Mouse (Mus musculus) kidney, postnatal 0 days (tissue): Measurements from ENCODE around the gene Treml2. TPM values are rescaled to one million over a fixed set of nuclear protein-coding genes. Genes with fewer than 3 reads are reported as not detected.

Experiments used
- ATAC-seq: fragments of 200-750 bp; cut with Nextera tagmentation; replicated peaks from 2 replicates; pipeline ENCODE4 v1.8.0; 2017; ENCODE audit warnings: low read depth, moderate number of reproducible peaks, moderate TSS enrichment, moderate library complexity; ENCODE audit not compliant: low FRiP score
- DNase-seq: peaks from one replicate; pipeline ENCODE4 v3.0.0-alpha.2; 2016; ENCODE audit warnings: low spot score
- H3K27ac ChIP-seq: fragments of 300-500 bp; sonication (generic); 2 replicates; pipeline ENCODE4 v1.5.1; 2014; ENCODE audit warnings: mild to moderate bottlenecking
- H3K27me3 ChIP-seq: fragments of 300-500 bp; sonication (generic); 2 replicates; pipeline ENCODE4 v1.6.1; 2014; ENCODE audit warnings: low read length, mixed read lengths; ENCODE audit not compliant: insufficient read depth
- H3K36me3 ChIP-seq: fragments of 300-500 bp; sonication (generic); 2 replicates; pipeline ENCODE4 v1.6.1; 2014; ENCODE audit warnings: low read length, mixed read lengths; ENCODE audit not compliant: insufficient read depth
- H3K4me1 ChIP-seq: fragments of 300-500 bp; sonication (generic); replicated peaks from 2 replicates; pipeline ENCODE4 v1.6.1; 2014; ENCODE audit warnings: antibody characterized with exemption, low read length, mixed read lengths; ENCODE audit not compliant: insufficient read depth
- H3K4me2 ChIP-seq: fragments of 300-500 bp; sonication (generic); 2 replicates; pipeline ENCODE4 v1.6.1; 2014; ENCODE audit warnings: mild to moderate bottlenecking, low read length, moderate library complexity, mixed read lengths
- H3K4me3 ChIP-seq: fragments of 300-500 bp; sonication (generic); replicated peaks from 2 replicates; pipeline ENCODE4 v1.5.1; 2014; ENCODE audit warnings: low read depth, low read length
- H3K9ac ChIP-seq: fragments of 300-500 bp; sonication (generic); 2 replicates; pipeline ENCODE4 v1.6.1; 2014; ENCODE audit warnings: low read depth, low read length
- H3K9me3 ChIP-seq: fragments of 300-500 bp; sonication (generic); replicated peaks from 2 replicates; pipeline ENCODE4 v1.6.1; 2016; ENCODE audit warnings: low read length, inconsistent platforms, mixed read lengths
- CTCF ChIP-seq: IDR thresholded peaks from 2 replicates; pipeline ENCODE4 v1.5.1; 2016; ENCODE audit warnings: antibody characterized with exemption, low read depth, mild to moderate bottlenecking, moderate library complexity
- WGBS: fragments of 180-500 bp; shearing (Covaris S2); extraction: QIAGEN DNeasy Blood & Tissue Kit; methylation state at CpG from one replicate; pipeline ENCODE4 v1.1.7; 2014; 5-methylcytosine and 5-hydroxymethylcytosine counted together
- polyA plus RNA-seq: library from polyadenylated mRNA; unstranded; fragments of >200 nt; fragmentation: Nextera tagmentation; extraction: Ambion mirVana; gene quantifications from 2 replicates; pipeline ENCODE4 v1.2.1, GENCODE M21; 2015

Treml2 gene
- polyA plus RNA-seq: 0.11 TPM in 1 of 2 replicates, not detected in the other

DNA sequence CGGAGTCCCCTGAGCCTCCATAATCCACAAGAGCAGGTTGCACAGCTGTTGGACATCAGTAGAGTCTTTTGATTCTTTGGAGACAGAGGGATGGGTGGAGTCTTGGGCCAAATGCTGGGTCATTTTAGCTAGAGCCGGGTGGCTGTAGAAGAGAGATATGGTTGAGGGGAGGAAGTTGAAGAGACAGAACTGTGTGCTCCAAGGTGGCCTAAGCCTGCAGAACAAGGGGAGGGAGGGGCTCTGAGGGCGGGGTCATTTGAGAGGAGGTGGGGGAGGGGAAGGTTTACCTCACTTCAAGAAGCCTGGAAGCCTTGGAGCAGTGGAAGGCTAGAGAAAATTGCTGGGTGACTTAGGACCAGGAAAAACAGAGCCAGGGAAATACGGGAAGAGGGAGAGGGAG is at the start of gene Treml2:
Gene Treml2 (plus strand): TSS at position 296 of the 400 bp plus-strand sequence.
- H3K4me1 ChIP-seq: no peaks in the 10 kb centered on the region
- WGBS: 22% methylated on average over 3 of the region's 4 CpGs
- H3K9me3 ChIP-seq: no peaks in the 10 kb centered on the region
- no peaks in the 10 kb centered on the region for H3K36me3 ChIP-seq
- H3K27me3 ChIP-seq: no peaks in the 10 kb centered on the region
- DNase-seq (no peak), ATAC-seq (no peak)
- H3K27ac ChIP-seq: no peak within 1 kb of the TSS
- no peak within 1 kb of the TSS for H3K4me2 ChIP-seq
- no peak within 1 kb of the TSS for H3K4me3 ChIP-seq
- H3K9ac ChIP-seq: no peak within 1 kb of the TSS
- no peak for TF ChIP-seq CTCF

DNA sequence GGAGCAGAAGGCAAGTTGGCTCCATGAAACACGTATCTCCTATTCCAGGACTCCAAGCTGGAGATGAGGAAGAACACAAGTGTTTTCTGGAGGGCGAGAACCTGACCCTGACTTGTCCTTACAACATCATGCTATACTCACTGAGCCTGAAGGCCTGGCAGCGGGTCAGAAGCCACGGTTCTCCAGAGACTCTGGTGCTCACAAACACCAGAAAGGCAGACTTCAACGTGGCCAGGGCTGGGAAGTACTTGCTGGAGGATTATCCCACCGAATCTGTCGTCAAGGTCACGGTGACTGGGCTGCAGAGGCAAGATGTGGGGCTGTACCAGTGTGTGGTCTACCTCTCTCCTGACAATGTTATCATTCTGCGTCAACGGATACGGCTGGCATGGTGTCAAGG is 49.8 kb upstream of the Treml2 start:
- Histone ChIP-seq H3K27ac (no peak overlapping the region), H3K27me3 (no peaks in the 10 kb centered on the region), H3K4me1 (no peaks in the 10 kb centered on the region), H3K4me3 (no peak overlapping the region), H3K4me2 (no peak overlapping the region), H3K9me3 (no peaks in the 10 kb centered on the region), H3K36me3 (no peaks in the 10 kb centered on the region), H3K9ac (no peak overlapping the region)
- DNase-seq: no peak
- 86% methylated on average over 11 of the region's 11 CpGs for WGBS
- TF ChIP-seq CTCF: no peak
- ATAC-seq: no peak

DNA sequence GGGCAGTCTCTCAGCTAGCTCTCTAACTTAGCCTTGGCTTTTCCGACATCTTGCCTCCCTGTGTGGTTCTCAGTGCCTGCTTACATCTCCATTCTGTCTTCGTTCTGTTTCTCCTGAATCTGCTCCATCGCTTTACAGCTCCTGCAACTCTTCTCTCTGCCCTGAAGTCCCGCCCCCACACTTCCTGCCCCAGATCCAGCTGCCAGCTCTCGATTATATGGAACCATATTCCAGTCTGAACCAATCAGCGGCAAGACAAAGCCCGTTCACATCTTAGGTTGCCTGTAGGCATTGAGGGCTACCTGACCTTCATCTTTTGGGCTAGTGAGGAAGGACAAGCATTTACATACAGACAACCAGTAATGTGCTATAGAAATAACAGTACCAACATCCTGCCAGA is 48.7 kb upstream of the Treml2 start:
- no peaks in the 10 kb centered on the region for H3K9me3 ChIP-seq
- no peaks in the 10 kb centered on the region for H3K36me3 ChIP-seq
- ATAC-seq: no peak
- DNase-seq: no peak
- no peak overlapping the region for H3K4me3 ChIP-seq
- H3K27ac ChIP-seq: no peak overlapping the region
- no peaks in the 10 kb centered on the region for H3K4me1 ChIP-seq
- WGBS: 86% methylated on average over 7 of the region's 7 CpGs
- no peak overlapping the region for H3K4me2 ChIP-seq
- no peak for TF ChIP-seq CTCF
- no peak overlapping the region for H3K9ac ChIP-seq
- H3K27me3 ChIP-seq: no peaks in the 10 kb centered on the region

DNA sequence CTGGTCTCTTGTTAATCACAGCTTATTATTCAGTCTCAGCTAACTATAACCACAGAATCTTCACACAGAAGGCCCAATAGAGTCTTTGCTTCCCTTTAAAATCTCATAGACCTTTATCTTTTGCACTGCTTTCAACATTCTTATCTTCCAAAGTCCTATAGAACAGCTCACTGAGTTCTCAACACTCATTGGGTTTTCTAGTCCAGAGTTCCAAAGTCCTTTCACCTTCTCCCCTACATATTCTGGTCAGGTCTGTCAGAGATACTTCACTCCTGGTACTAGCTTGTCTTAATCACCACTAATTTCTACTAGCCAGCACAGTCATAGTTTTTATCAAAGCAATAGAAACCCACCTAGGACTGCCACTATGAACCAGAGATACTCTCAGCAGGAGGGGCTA is 42.7 kb upstream of the Treml2 start:
- Histone ChIP-seq H3K9ac (no peak overlapping the region), H3K4me1 (no peaks in the 10 kb centered on the region)
- no peak for ATAC-seq

DNA sequence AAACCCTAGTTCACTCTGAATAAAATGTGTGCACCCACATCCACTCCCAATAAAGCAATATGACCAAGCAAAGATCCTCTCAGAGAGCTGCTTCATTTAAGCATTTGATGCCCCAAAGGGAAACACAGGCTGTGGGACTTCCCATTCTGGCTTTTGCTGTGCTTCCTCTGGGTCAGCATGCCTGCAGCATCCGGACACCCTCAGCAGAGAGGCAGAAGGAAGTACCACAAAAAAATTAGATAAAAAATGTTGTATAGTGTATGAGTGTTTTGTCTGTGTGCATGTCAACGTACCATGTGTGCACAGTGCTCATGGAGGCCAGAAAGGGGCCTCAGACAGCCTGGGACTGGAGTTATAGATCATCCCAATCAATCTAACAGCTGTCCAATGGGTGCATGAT is 37.4 kb upstream of the Treml2 start:
- 81% methylated on average over 2 of the region's 2 CpGs for WGBS
- Histone ChIP-seq H3K4me1 (no peaks in the 10 kb centered on the region), H3K4me2 (no peak overlapping the region), H3K27me3 (no peaks in the 10 kb centered on the region), H3K27ac (no peak overlapping the region), H3K9ac (no peak overlapping the region), H3K9me3 (no peaks in the 10 kb centered on the region), H3K36me3 (no peaks in the 10 kb centered on the region), H3K4me3 (no peak overlapping the region)
- DNase-seq (no peak), ATAC-seq (no peak)
- no peak for TF ChIP-seq CTCF

More for the DNA sequence above, 42.7 kb upstream of the Treml2 start:
- Histone ChIP-seq H3K36me3 (no peaks in the 10 kb centered on the region), H3K4me2 (no peak overlapping the region), H3K4me3 (no peak overlapping the region), H3K27ac (no peak overlapping the region), H3K27me3 (no peaks in the 10 kb centered on the region), H3K9me3 (no peaks in the 10 kb centered on the region)
- TF ChIP-seq CTCF: no peak
- no peak for DNase-seq

DNA sequence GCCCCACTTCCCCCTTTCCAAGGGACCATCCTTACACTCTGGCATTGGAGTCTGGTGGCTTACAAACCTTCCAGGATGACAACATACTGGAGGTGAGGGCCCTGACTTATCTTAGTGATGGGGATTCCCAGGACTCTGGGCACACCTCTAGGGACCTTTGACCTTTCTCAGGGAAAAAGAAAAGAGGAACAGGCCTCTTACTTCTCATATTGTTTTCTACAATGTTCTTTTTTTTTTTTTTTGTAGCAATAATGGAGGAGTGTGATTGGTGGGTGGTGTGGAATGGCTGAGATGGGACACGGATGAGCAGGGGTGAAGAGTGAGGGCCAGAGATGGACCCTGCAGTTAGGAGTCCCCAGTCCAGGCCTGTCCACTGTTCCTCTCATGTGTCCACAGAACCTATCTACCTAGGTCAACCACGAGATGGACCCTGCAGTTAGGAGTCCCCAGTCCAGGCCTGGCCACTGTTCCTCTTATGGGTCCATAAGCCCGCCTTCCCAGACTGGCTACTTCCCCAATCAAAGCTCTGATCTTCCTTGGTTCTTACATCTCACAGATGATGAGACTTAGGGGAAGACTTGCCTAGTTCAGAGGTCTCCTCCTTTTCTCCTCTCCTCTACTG is 35.4 kb upstream of the Treml2 start, which contains the start of gene Treml4:
Gene Treml4 (plus strand): TSS at position 555 of the 622 bp plus-strand sequence.
- Histone ChIP-seq H3K27ac (no peak within 1 kb of the TSS), H3K9ac (no peak within 1 kb of the TSS), H3K4me1 (no peaks in the 10 kb centered on the region), H3K4me3 (no peak within 1 kb of the TSS), H3K4me2 (no peak within 1 kb of the TSS), H3K9me3 (no peaks in the 10 kb centered on the region), H3K36me3 (no peaks in the 10 kb centered on the region), H3K27me3 (no peaks in the 10 kb centered on the region)
- ATAC-seq (no peak), DNase-seq (no peak)
- 87% methylated on average over 3 of the region's 3 CpGs for WGBS
- TF ChIP-seq CTCF: no peak

DNA sequence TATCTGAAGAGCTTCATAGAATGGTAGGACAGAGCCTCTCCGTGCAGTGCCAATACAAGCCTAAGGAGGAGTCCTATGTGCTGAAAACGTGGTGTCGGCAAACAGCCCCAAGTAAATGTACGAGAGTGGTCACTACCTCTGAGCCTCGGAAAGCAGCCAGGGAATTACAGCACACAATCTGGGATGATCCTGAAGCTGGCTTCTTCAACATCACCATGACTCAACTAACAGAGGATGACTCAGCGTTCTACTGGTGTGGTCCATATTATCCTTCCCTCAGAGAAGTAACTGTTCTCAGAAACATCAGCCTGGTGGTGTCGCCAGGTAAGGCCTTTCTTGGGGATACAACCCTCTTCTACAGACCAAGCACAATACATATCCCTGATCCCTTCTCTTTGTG is 34.6 kb upstream of the Treml2 start:
- no peak for ATAC-seq
- Histone ChIP-seq H3K36me3 (no peaks in the 10 kb centered on the region), H3K4me1 (no peaks in the 10 kb centered on the region), H3K27me3 (no peaks in the 10 kb centered on the region), H3K4me2 (no peak overlapping the region), H3K27ac (no peak overlapping the region), H3K9me3 (no peaks in the 10 kb centered on the region), H3K4me3 (no peak overlapping the region), H3K9ac (no peak overlapping the region)
- WGBS: 94% methylated on average over 7 of the region's 7 CpGs
- no peak for TF ChIP-seq CTCF
- DNase-seq: no peak
